Mouse (Mus musculus): ENCODE data around the gene Prdx6. TPM values are rescaled to one million over a fixed set of nuclear protein-coding genes. Genes with fewer than 3 reads are reported as not detected.

Prdx6 gene
- total RNA-seq, 2 experiments from 2014 or later, result 328 to 335 TPM

DNA sequence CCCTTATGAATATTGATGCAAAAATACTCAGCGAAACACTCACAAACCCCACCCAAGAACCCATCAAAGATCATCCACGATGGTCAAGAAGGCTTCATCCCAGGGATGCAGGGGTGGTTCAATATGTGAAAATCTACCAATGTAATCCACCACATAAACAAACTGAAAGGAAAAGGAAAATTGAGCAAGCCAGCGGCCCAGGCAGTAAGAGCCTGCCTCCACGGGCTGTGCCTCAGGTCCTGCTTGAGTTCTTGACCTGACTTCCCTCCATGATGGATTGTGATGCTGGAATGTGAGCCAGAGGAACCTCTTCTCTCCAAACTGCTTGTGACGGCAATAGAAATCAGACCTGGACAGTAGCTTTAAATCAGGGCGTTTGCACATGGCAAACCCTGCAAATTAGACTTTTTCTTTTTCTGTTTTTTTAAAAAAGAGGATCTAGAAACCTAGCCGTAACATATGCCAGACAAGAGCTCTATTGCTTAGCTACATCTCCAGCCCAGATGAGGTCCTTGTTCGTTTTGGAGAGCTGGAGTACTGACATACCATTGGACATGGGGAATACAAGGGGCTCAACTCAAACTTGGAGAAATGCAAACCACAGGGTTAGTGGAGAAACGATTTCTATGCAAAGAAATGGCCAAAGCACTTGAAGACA lies 60.6 kb downstream of the Prdx6 start:
- H3K27ac ChIP-seq, result no peak overlapping the region
- H3K4me3 ChIP-seq, result no peak overlapping the region
- TF ChIP-seq CTCF (conservative IDR thresholded peaks at IDR 0.05), result no peak
- DNase-seq (ENCODE audit: low spot score in 2 of 2), result no peak

Other genes starting within 250 kb of the Prdx6 start
- 10 to 100 TPM; 17.5 to 20.1 TPM for gene Zbtb37, start 216.4 kb downstream of the Prdx6 start, total RNA-seq (2021)
- gene Dars2, start 180.6 kb downstream of the Prdx6 start, total RNA-seq (2021), result 10 to 100 TPM; 24.1 to 25.0 TPM
- gene Cenpl, start 180.5 kb downstream of the Prdx6 start, total RNA-seq (2021), result 1 to 10 TPM; 1.3 to 1.8 TPM
- 10 to 100 TPM; 16.3 to 17.3 TPM for gene Klhl20, start 119.7 kb downstream of the Prdx6 start, total RNA-seq (2021)
- gene Ankrd45, start 108.5 kb downstream of the Prdx6 start, total RNA-seq (2021), result 10 to 100 TPM; 44.7 to 54.3 TPM
- not detected for gene Tex50, start 91.9 kb downstream of the Prdx6 start, total RNA-seq (2021)
- gene Tnfsf4, start 144.2 kb upstream of the Prdx6 start, total RNA-seq (2021), result not detected
- not detected for gene Tnfsf18, start 243.4 kb upstream of the Prdx6 start, total RNA-seq (2021)